Mouse (Mus musculus) heart, postnatal 4 days (tissue): Measurements from ENCODE around the gene Olfr462. TPM values are rescaled to one million over a fixed set of nuclear protein-coding genes. Genes with fewer than 3 reads are reported as not detected.
A peak's percentile ranks its signal among the peaks of the same experiment; 100 is the strongest.

ENCODE experiments used
- DNase-seq: peaks from one replicate; pipeline ENCODE4 v3.0.0; 2021
- total RNA-seq, 2 experiments: library from RNA; stranded (reverse); gene quantifications; 2 replicates each; pipeline ENCODE4 v1.2.3; 2021

Gene Olfr462
- total RNA-seq, 2 experiments from 2014 or later = not detected

- no peak for DNase-seq
Observed at GRCm38 (mm10) chr11:87846968-87847600, 45.0 kb downstream of the Olfr462 start.

GRCm38 (mm10) chr11:87841436-87841835, 50.6 kb downstream of the Olfr462 start:
- DNase-seq = no peak

DNA sequence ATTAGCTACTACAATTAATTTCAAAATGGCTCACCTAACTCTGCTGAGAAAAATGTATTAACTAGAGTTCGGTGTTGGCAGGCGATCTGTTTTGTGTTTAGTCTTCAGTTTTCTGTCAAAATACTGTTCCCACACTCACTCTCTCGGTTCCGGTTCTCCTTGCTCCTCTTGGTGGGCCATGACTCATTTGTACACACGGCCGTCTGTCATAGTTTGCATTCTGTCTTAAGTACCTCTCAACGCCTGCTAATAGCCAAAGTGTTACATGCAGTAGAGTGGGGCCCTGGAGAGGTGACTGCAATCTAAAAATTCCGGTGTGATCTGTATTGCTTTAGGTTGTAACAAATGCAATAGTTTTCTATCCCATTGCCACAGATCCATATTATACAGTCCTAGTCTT, 51.4 kb downstream of the Olfr462 start:
- DNase-seq = peak; percentile 17

Other genes starting within 250 kb of the Olfr462 start
- gene Rnf43, start 229.5 kb downstream of the Olfr462 start, total RNA-seq = under 1 TPM; 0.36 to 0.95 TPM
- gene Supt4a, start 154.7 kb downstream of the Olfr462 start, total RNA-seq = 10 to 100 TPM; 47.9 to 49.9 TPM
- gene Tspoap1, start 131.7 kb downstream of the Olfr462 start, total RNA-seq = under 1 TPM in 1 of 2 experiments, not detected in 1; 0.07 TPM
- gene Mpo, start 98.7 kb downstream of the Olfr462 start, total RNA-seq = under 1 TPM; 0.14 to 0.33 TPM
- not detected for gene Lpo, start 64.0 kb downstream of the Olfr462 start, total RNA-seq
- 1 to 10 TPM; 5.6 to 5.7 TPM for gene Mks1, start 39.1 kb downstream of the Olfr462 start, total RNA-seq
- not detected for gene Epx, start 16.7 kb downstream of the Olfr462 start, total RNA-seq
- not detected for gene Olfr463, start 5.1 kb upstream of the Olfr462 start, total RNA-seq
- not detected for gene Olfr464, start 28.7 kb upstream of the Olfr462 start, total RNA-seq
- gene Dynll2, start 95.3 kb upstream of the Olfr462 start, total RNA-seq = 100 to 1,000 TPM; 202 to 205 TPM
- gene Srsf1, start 155.1 kb upstream of the Olfr462 start, total RNA-seq = 100 to 1,000 TPM; 207 to 224 TPM
- 10 to 100 TPM; 36.7 to 41.3 TPM for gene Vezf1, start 176.0 kb upstream of the Olfr462 start, total RNA-seq
- gene Cuedc1, start 205.8 kb upstream of the Olfr462 start, total RNA-seq = 10 to 100 TPM; 39.5 to 40.0 TPM